Mouse (Mus musculus) liver, postnatal 0 days (tissue): ENCODE data around the gene Lbx2. TPM values are rescaled to one million over a fixed set of nuclear protein-coding genes. Genes with fewer than 3 reads are reported as not detected.

Source experiments
- ATAC-seq: fragments of 200-750 bp; cut with Nextera tagmentation; 2 replicates; pipeline ENCODE4 v1.8.0; 2017; ENCODE audit warnings: mild to moderate bottlenecking, moderate library complexity
- DNase-seq: peaks from one replicate; pipeline ENCODE4 v3.0.0-alpha.2; 2016
- H3K27ac ChIP-seq: fragments of 300-500 bp; sonication (generic); 2 replicates; pipeline ENCODE4 v1.5.1; 2014; ENCODE audit warnings: antibody characterized with exemption, moderate library complexity, mild to moderate bottlenecking, low read depth
- H3K27me3 ChIP-seq: fragments of 300-500 bp; sonication (generic); 2 replicates; pipeline ENCODE4 v1.6.1; 2014; ENCODE audit warnings: low read length, control low read depth, mixed read lengths; ENCODE audit not compliant: insufficient read depth
- H3K36me3 ChIP-seq: fragments of 300-500 bp; sonication (generic); replicated peaks from 2 replicates; pipeline ENCODE4 v1.6.1; 2014; ENCODE audit warnings: mild to moderate bottlenecking, control low read depth, low read length, moderate library complexity, mixed read lengths; ENCODE audit not compliant: insufficient read depth
- H3K4me1 ChIP-seq: fragments of 300-500 bp; sonication (generic); 2 replicates; pipeline ENCODE4 v1.6.1; 2014; ENCODE audit warnings: antibody characterized with exemption, mild to moderate bottlenecking, control low read depth; ENCODE audit not compliant: insufficient read depth
- H3K4me2 ChIP-seq: fragments of 300-500 bp; sonication (generic); 2 replicates; pipeline ENCODE4 v1.6.1; 2014; ENCODE audit warnings: low read depth, mild to moderate bottlenecking, low read length, moderate library complexity, mixed read lengths
- H3K4me3 ChIP-seq: fragments of 300-500 bp; sonication (generic); 2 replicates; pipeline ENCODE4 v1.5.1; 2014; ENCODE audit warnings: low read depth, low read length
- H3K9ac ChIP-seq: fragments of 300-500 bp; sonication (generic); replicated peaks from 2 replicates; pipeline ENCODE4 v1.6.1; 2014; ENCODE audit warnings: mild to moderate bottlenecking, moderate library complexity
- H3K9me3 ChIP-seq: fragments of 300-500 bp; sonication (generic); 2 replicates; pipeline ENCODE4 v1.6.1; 2016; ENCODE audit warnings: mild to moderate bottlenecking, control low read depth, low read length, mixed read lengths
- CTCF ChIP-seq: sonication (generic); IDR thresholded peaks from 2 replicates; pipeline ENCODE4 v1.5.1; 2016; ENCODE audit warnings: antibody characterized with exemption, low read depth
- EP300 ChIP-seq: IDR thresholded peaks from 2 replicates; pipeline ENCODE4 v1.6.1; 2016; ENCODE audit warnings: antibody characterized with exemption, low read depth, mild to moderate bottlenecking
- WGBS: fragments of 180-500 bp; shearing (Covaris S2); extraction: QIAGEN DNeasy Blood & Tissue Kit; methylation state at CpG from one replicate; pipeline ENCODE4 v1.1.7; 2014; ENCODE audit not compliant: insufficient replicate concordance; 5-methylcytosine and 5-hydroxymethylcytosine counted together
- polyA plus RNA-seq: library from polyadenylated mRNA; unstranded; fragments of >200 nt; fragmentation: Nextera tagmentation; extraction: Ambion mirVana; gene quantifications from 2 replicates; pipeline ENCODE4 v1.2.1, GENCODE M21; 2015

Lbx2 gene
- polyA plus RNA-seq, 1 experiment from 2014 or later: 0.40 TPM

DNA sequence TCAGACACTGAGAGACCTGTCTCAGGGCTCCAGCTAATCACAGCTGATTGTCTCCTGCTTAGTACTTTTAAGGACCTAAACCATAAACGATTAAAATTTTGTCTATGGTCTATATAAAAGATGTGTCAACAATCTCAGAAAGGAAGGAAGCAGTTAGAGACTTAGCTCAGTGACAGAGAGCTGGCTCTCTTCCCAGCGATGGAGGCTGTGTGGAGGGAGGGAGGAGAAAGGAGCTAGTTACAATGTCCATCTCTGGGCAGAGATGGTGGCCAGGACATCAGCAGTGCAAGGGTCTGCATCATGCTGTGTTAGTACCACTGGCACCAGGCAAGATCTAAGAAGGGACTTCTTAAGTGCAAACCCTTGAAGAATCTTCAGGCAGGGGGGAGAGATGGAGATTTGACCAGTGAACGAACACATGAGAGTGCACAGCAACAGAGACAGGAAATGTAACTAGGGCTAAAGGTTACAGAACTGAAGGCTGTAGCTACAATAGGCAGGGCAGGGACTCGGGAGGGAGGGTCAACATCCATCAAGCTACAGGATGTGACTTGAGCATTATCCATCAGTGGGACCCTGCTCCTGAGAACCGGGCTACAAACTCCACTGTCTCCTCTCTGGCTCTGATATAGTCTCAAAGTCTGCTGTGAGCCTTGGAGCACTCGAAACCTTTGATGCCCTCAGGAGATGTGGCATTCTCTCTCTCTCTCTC, 6.4 kb downstream of the Lbx2 start:
- Histone ChIP-seq H3K4me1 (peaks cover 2% of the 10 kb centered on the region), H3K4me3 (no peak overlapping the region), H3K27ac (no peak overlapping the region; the same call in 1 of the 2 replicates), H3K36me3 (no peaks in the 10 kb centered on the region), H3K9me3 (no peaks in the 10 kb centered on the region), H3K9ac (no peak overlapping the region), H3K27me3 (peaks cover 20% of the 10 kb centered on the region), H3K4me2 (no peak overlapping the region)
- no peak for ATAC-seq
- no peak for DNase-seq
- no peak for TF ChIP-seq EP300
- TF ChIP-seq CTCF: no peak
- WGBS: 17% methylated on average over 6 of the region's 6 CpGs

DNA sequence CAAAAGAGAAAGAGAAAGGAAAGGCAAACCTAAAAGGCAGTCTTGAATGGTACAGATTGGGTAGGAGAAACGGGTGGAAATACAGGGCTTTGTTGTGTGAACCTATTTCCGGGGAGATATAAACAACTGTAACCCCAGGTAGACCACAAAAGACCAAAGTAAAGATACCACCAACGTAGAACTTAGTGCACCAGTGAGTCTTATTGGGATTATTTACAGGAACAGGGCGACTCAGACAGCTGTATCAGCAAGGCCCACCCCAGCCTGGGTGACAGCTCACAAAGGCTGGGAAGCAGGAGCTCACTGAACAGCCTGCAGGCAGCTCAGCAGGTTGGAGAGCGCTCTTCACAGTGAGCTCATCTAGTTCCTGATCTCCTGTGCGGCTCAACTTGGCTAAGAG, 9.8 kb downstream of the Lbx2 start:
- H3K4me3 ChIP-seq: no peak overlapping the region
- H3K4me2 ChIP-seq: no peak overlapping the region
- DNase-seq (no peak), ATAC-seq (no peak)
- H3K27me3 ChIP-seq: 0 out of 2 replicates have a peak, but pooled peaks cover 1% of the 10 kb centered on the region
- TF ChIP-seq EP300 (no peak), CTCF (no peak)
- H3K36me3 ChIP-seq: no peaks in the 10 kb centered on the region
- no peak overlapping the region for H3K27ac ChIP-seq
- WGBS: 51% methylated on average over 6 of the region's 6 CpGs
- no peak overlapping the region for H3K9ac ChIP-seq
- peaks cover 2% of the 10 kb centered on the region; the same call in 1 of the 2 replicates for H3K4me1 ChIP-seq
- H3K9me3 ChIP-seq: no peaks in the 10 kb centered on the region

DNA sequence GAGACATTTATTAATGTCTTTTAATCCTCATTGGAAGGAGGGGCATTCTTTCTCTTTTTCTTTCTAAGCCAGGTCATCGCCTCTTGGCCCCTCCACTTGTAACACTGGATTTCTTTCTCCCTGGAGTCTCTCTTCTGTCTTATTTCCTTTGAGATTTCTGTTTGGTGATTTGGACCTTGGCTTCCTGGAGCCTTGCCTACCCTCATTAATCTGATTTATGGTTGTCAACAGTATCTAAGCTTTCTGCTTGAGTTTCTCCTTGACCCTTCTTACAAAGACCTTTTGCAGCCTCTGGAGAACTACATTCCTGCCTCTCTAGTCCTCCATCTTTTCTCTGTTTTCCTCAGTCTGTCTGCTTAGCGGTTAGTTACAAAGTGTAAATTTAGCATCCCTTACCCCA, 12.2 kb downstream of the Lbx2 start:
- H3K4me1 ChIP-seq: peaks cover 21% of the 10 kb centered on the region
- no peak for ATAC-seq
- TF ChIP-seq CTCF (no peak), EP300 (no peak)

GRCm38 (mm10) chr6:83101316-83101687, 15.1 kb downstream of the Lbx2 start, which contains the start of the genes Ccdc142 and Gm42688:
Ccdc142 (plus strand) TSS chr6:83101601.
Gm42688 (plus strand) TSS chr6:83101617.
- Histone ChIP-seq H3K4me3 (peak within 1 kb of the TSS; percentile 76), H3K9me3 (no peaks in the 10 kb centered on the region), H3K4me2 (peak within 1 kb of the TSS; percentile 100), H3K36me3 (no peaks in the 10 kb centered on the region), H3K4me1 (peaks cover 23% of the 10 kb centered on the region), H3K9ac (peak within 1 kb of the TSS; percentile 76), H3K27ac (peak within 1 kb of the TSS; percentile 85), H3K27me3 (no peaks in the 10 kb centered on the region)
- peak; percentile 87 for DNase-seq
- no peak for TF ChIP-seq EP300
- peak; percentile 92 for TF ChIP-seq CTCF
- WGBS: under 1% methylated on average over 25 of the region's 25 CpGs
- peak; percentile 90 for ATAC-seq

More for the DNA sequence above, 12.2 kb downstream of the Lbx2 start:
- Histone ChIP-seq H3K9ac (no peak overlapping the region), H3K36me3 (no peaks in the 10 kb centered on the region), H3K4me3 (no peak overlapping the region), H3K9me3 (no peaks in the 10 kb centered on the region), H3K27me3 (no peaks in the 10 kb centered on the region), H3K27ac (no peak overlapping the region), H3K4me2 (no peak overlapping the region)
- WGBS: 78% methylated on average over 2 of the region's 2 CpGs
- DNase-seq: no peak

GRCm38 (mm10) chr6:83101688-83102556, 15.8 kb downstream of the Lbx2 start:
- H3K27me3 ChIP-seq: no peaks in the 10 kb centered on the region
- peak overlapping the region; percentile 100 for H3K4me2 ChIP-seq
- H3K9me3 ChIP-seq: no peaks in the 10 kb centered on the region
- DNase-seq: peak; percentile 78
- 0 out of 2 replicates have a peak, but pooled peaks cover 5% of the 10 kb centered on the region for H3K36me3 ChIP-seq
- peak overlapping the region; percentile 76 for H3K9ac ChIP-seq
- peak; percentile 85 for ATAC-seq
- peak overlapping the region; percentile 76 for H3K4me3 ChIP-seq
- H3K4me1 ChIP-seq: peaks cover 23% of the 10 kb centered on the region
- WGBS: 1% methylated on average over 50 of the region's 74 CpGs
- TF ChIP-seq CTCF: peak; percentile 71
- TF ChIP-seq EP300: no peak
- H3K27ac ChIP-seq: peak overlapping the region; percentile 85

- Histone ChIP-seq H3K27ac (no peak overlapping the region), H3K4me1 (peaks cover 29% of the 10 kb centered on the region), H3K9me3 (no peaks in the 10 kb centered on the region), H3K4me2 (peak overlapping the region; percentile 100; the same call in 1 of the 2 replicates), H3K36me3 (peaks cover 9% of the 10 kb centered on the region; the same call in 1 of the 2 replicates), H3K9ac (no peak overlapping the region), H3K4me3 (no peak overlapping the region), H3K27me3 (no peaks in the 10 kb centered on the region)
- 47% methylated on average over 11 of the region's 11 CpGs for WGBS
- ATAC-seq (no peak), DNase-seq (no peak)
- TF ChIP-seq CTCF (no peak), EP300 (no peak)
Measured at GRCm38 (mm10) chr6:83103130-83103650, 17.0 kb downstream of the Lbx2 start.
